Mouse (Mus musculus) heart, postnatal 36 days (tissue): ENCODE data around the gene Gjd3. TPM values are rescaled to one million over a fixed set of nuclear protein-coding genes. Genes with fewer than 3 reads are reported as not detected.
"Not testable (repeated sequence)": the region's sequence is repeated elsewhere in the genome, so short reads cannot be mapped to it uniquely, and the experiment has no call there.

Experiments
- DNase-seq, 2 experiments: peaks; one replicate each; pipeline ENCODE4 v3.0.0; 2021 to 2022
- intact Hi-C: fragments of 180-260 bp; cut with DNase I; formaldehyde crosslinking; loops from one replicate; pipeline ENCODE4 v1.15.1; 2025
- total RNA-seq, 2 experiments: library from RNA; stranded (reverse); gene quantifications; 2 replicates each; pipeline ENCODE4 v1.2.3; 2021

The Gjd3 gene
- under 1 TPM; 0.33 to 0.36 TPM for total RNA-seq

GRCm38 (mm10) chr11:98982773-98983133 lies at the start of gene Gjd3:
Gene Gjd3, minus strand, starts transcription at chr11:98983016.
- no peak for DNase-seq
- intact Hi-C loops, result loop anchor here (2.0 kb wide), 2 partner anchors 56 to 168 kb away; no protein-coding TSS in a partner anchor

GRCm38 (mm10) chr11:99026899-99027440 lies 44.2 kb upstream of the Gjd3 start:
- intact Hi-C loops, result no loop called here
- no peak for DNase-seq

DNA sequence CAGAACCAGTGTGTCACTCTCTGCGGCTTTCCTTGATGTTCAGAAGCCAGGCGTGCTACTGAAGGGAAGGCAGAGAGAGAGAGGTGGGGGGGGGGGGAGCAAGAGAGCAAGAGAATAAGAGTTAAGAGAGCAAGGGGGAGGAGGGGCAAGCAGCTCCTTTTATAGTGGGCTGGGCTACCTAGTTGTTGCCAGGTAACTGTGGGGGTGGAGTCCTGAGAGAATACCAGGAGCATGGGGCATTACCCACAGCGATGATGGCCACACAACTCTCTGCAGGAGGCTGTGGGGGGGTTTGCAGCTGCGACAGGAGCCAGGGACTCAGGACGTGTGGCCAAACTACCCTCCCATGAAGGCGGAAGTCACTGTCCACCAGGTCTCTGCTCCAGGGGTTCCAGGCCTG lies 43.1 kb upstream of the Gjd3 start:
- intact Hi-C loops, result no loop called here
- no peak for DNase-seq

GRCm38 (mm10) chr11:99024468-99025134 lies 41.8 kb upstream of the Gjd3 start:
- intact Hi-C loops, result loop anchor here (5.0 kb wide), 1 partner anchor 107 kb away; no protein-coding TSS in a partner anchor
- no peak for DNase-seq

- intact Hi-C loops, result loop anchor here (5.0 kb wide), 1 partner anchor 106 kb away; no protein-coding TSS in a partner anchor
- peak; percentile 96 to 99 for DNase-seq
Measured at GRCm38 (mm10) chr11:99023500-99024467, 41.0 kb upstream of the Gjd3 start, which contains the start of gene Top2a. Gene Top2a, minus strand, starts transcription at chr11:99024189.

DNA sequence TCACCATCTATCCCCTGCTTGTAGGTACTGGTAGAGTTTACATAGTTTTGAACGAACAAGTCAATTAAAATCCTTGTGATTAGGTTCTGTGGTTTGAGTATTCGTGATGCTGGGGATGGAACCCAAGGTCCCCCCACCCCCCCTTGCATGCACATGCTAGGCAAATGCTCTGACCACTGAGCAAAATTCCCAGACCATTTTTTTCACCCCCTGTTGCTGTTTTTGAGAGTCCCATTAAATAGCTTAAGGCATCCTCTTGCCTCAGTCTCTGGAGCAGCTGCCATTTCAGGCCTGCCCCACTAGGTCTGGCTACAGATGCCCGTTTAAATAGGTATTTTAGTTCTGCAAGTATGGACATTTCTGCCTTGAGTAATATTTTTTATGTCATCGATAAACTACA lies 40.3 kb upstream of the Gjd3 start:
- intact Hi-C loops, result loop anchor here (5.0 kb wide), 1 partner anchor 106 kb away; no protein-coding TSS in a partner anchor
- no peak for DNase-seq

- intact Hi-C loops, result loop anchor here (5.0 kb wide), 1 partner anchor 105 kb away; no protein-coding TSS in a partner anchor
- DNase-seq, result no peak
Measured at GRCm38 (mm10) chr11:99022384-99022933, 39.6 kb upstream of the Gjd3 start.

GRCm38 (mm10) chr11:99019844-99020243 lies 37.0 kb upstream of the Gjd3 start:
- intact Hi-C loops, result loop anchor here (5.0 kb wide), 1 partner anchor 103 kb away; no protein-coding TSS in a partner anchor
- no peak for DNase-seq

- intact Hi-C loops, result no loop called here
- no peak for DNase-seq
Measured at GRCm38 (mm10) chr11:99013856-99014255, 31.0 kb upstream of the Gjd3 start.

- no peak for DNase-seq
- intact Hi-C loops, result no loop called here
Measured at GRCm38 (mm10) chr11:99010706-99011105, 27.9 kb upstream of the Gjd3 start.

- no peak for DNase-seq
- intact Hi-C loops, result no loop called here
Measured at GRCm38 (mm10) chr11:99010124-99010523, 27.3 kb upstream of the Gjd3 start.

- intact Hi-C loops, result no loop called here
- DNase-seq, result no peak
Measured at GRCm38 (mm10) chr11:99006788-99007187, 24.0 kb upstream of the Gjd3 start.

- intact Hi-C loops, result no loop called here
Measured at GRCm38 (mm10) chr11:98999243-98999642, 16.4 kb upstream of the Gjd3 start.

DNA sequence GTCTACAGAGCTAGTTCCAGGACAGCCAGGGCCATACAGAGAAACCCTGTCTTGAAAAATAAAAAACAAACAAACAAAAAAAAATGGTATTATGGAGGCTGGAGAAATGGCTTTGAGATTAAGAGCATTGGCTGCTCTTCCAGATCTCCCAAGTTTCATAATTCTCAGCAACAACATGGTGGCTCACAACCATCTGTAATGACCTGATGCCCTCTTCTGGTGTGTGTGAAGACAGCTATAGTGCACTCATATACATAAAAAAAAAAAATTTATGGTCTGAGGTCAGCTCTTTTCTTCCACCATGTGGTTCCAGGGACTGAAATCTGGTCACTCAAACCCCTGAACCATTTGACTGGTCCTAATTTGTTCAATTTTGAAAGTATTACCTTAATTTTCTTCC lies 16.0 kb upstream of the Gjd3 start:
- DNase-seq, result no peak
- intact Hi-C loops, result no loop called here

More at GRCm38 (mm10) chr11:98999243-98999642, 16.4 kb upstream of the Gjd3 start:
- no peak for DNase-seq

GRCm38 (mm10) chr11:98997659-98998058 lies 14.8 kb upstream of the Gjd3 start:
- no peak for DNase-seq
- intact Hi-C loops, result no loop called here

DNA sequence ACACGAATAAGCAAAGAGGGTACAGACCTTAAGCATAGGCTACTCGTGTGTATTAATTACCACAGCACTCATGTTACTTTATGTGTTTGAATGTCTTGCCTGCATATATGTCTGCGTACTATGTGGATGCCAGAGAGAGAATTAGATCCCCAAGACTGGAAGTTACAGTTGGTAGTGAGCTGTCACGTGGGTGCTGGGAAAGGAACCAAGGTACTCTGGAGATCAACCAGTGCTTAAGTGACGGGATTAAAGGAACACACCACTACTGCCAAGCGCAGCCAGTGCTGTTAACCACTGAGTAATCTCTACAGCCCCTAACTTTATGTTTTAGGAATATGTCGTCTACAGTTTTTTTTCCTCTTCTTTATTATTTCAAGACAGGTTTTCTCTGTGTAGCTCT lies 13.2 kb upstream of the Gjd3 start:
- intact Hi-C loops, result no loop called here
- peak; percentile 15 to 20 for DNase-seq

GRCm38 (mm10) chr11:98990866-98991265 lies 8.1 kb upstream of the Gjd3 start:
- intact Hi-C loops, result no loop called here
- no peak for DNase-seq

DNA sequence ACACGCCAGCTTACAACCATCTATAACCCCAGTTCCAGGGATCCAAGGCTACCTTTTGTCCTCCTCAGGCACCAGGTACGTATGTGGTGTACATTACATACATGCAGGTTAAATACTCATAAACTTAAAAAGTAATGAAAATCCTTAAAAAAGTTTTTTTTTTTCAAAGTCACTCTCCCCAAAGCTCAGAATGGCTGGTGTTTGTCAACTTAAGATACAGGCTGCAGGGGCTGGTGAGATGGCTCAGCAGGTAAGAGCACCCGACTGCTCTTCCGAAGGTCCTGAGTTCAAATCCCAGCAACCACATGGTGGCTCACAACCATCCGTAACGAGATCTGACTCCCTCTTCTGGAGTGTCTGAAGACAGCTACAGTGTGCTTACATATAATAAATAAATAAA lies 5.4 kb upstream of the Gjd3 start:
- DNase-seq, intact Hi-C loops: not testable (repeated sequence)

DNA sequence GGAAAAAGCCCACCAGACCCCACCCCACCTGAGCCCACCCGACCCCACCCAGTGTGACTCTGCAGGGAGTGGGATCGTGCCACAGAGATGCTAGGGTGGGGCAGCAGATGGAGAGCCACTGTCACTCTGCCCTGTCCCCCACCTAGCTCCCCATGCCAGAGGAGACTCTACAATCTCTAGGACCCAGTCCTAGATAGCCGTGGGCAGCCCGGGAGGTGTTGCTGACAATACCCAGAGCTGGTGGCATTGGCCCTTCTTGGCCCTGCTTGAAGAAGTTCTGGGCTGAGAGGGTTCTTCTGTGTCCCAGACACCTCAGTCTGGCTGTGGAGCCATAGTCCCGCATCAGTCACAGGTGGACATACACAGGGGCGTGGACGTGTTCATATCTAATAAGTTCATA lies 2.7 kb upstream of the Gjd3 start:
- DNase-seq, result peak; percentile 60 to 67
- intact Hi-C loops, result no loop called here

DNA sequence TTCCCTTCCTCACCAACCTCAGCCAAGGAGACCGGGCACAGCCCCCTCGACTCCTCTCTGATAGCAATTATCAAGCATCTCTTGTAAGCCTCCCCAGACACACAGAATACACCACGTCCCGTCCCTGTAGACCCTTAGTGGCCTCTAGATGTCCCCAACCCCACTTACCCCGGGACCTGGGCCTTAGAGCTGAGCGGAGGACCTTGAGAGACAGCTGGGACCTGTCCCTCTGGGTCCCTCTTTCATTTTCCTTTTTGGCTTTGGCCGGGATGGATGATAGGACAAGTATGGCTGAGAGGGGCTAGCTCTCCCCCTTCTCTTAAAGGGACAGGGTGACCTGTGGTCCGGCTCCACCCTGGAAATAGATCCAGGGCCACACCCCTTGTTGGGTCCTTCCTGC lies 735 bp upstream of the Gjd3 start:
- intact Hi-C loops, result loop anchor here (2.0 kb wide), 2 partner anchors 55 to 167 kb away; no protein-coding TSS in a partner anchor
- DNase-seq, result no peak
